Mouse (Mus musculus) thymus, postnatal 36 days (tissue): Measurements from ENCODE around the gene Ppp4r1.

ENCODE experiments used
- DNase-seq, 2 experiments: peaks; one replicate each; pipeline ENCODE4 v3.0.0; 2022; ENCODE audit warnings: mixed read lengths in 2 of 2

Gene Ppp4r1

GRCm38 (mm10) chr17:65773617-65774016 is 8.8 kb upstream of the Ppp4r1 start:
- no peak for DNase-seq

- no peak for DNase-seq
Measured at GRCm38 (mm10) chr17:65774439-65774838, 7.9 kb upstream of the Ppp4r1 start.

- no peak for DNase-seq
Measured at GRCm38 (mm10) chr17:65776228-65776627, 6.1 kb upstream of the Ppp4r1 start.

- no peak for DNase-seq
Measured at GRCm38 (mm10) chr17:65777461-65777860, 4.9 kb upstream of the Ppp4r1 start.

GRCm38 (mm10) chr17:65780970-65781369 is 1.4 kb upstream of the Ppp4r1 start:
- DNase-seq: no peak

- peak; percentile 72 to 81 for DNase-seq
Measured at GRCm38 (mm10) chr17:65783182-65784161, 1.1 kb downstream of the Ppp4r1 start.

GRCm38 (mm10) chr17:65784610-65785140 is 2.3 kb downstream of the Ppp4r1 start:
- DNase-seq: no peak

- DNase-seq: no peak
Measured at GRCm38 (mm10) chr17:65785707-65786106, 3.3 kb downstream of the Ppp4r1 start.

GRCm38 (mm10) chr17:65786225-65786624 is 3.9 kb downstream of the Ppp4r1 start:
- DNase-seq: no peak

- DNase-seq: no peak
Measured at GRCm38 (mm10) chr17:65787261-65787660, 4.9 kb downstream of the Ppp4r1 start.

- no peak for DNase-seq
Measured at GRCm38 (mm10) chr17:65788542-65789291, 6.3 kb downstream of the Ppp4r1 start.

GRCm38 (mm10) chr17:65789576-65789975 is 7.2 kb downstream of the Ppp4r1 start:
- DNase-seq: no peak

GRCm38 (mm10) chr17:65791161-65791560 is 8.8 kb downstream of the Ppp4r1 start:
- DNase-seq: no peak

- DNase-seq: no peak
Measured at GRCm38 (mm10) chr17:65793307-65793930, 11.0 kb downstream of the Ppp4r1 start.

GRCm38 (mm10) chr17:65794096-65794850 is 11.9 kb downstream of the Ppp4r1 start:
- DNase-seq: no peak

GRCm38 (mm10) chr17:65796056-65796455 is 13.7 kb downstream of the Ppp4r1 start:
- no peak for DNase-seq

GRCm38 (mm10) chr17:65798446-65798845 is 16.1 kb downstream of the Ppp4r1 start:
- peak; percentile 19 to 42 for DNase-seq

GRCm38 (mm10) chr17:65799353-65799752 is 17.0 kb downstream of the Ppp4r1 start:
- no peak for DNase-seq

- no peak for DNase-seq
Measured at GRCm38 (mm10) chr17:65800451-65800850, 18.1 kb downstream of the Ppp4r1 start.

- DNase-seq: no peak
Measured at GRCm38 (mm10) chr17:65802026-65802425, 19.7 kb downstream of the Ppp4r1 start.

GRCm38 (mm10) chr17:65805966-65806365 is 23.6 kb downstream of the Ppp4r1 start:
- no peak for DNase-seq

- no peak for DNase-seq
Measured at GRCm38 (mm10) chr17:65806416-65806815, 24.0 kb downstream of the Ppp4r1 start.
